Mouse (Mus musculus): ENCODE data around the gene Mfsd6. TPM values are rescaled to one million over a fixed set of nuclear protein-coding genes. Genes with fewer than 3 reads are reported as not detected.
A peak's percentile ranks its signal among the peaks of the same experiment; 100 is the strongest.

Gene Mfsd6
- polyA plus RNA-seq, 1 experiment, result 9.2 TPM

GRCm38 (mm10) chr1:52652601-52653253 lies 74.5 kb downstream of the Mfsd6 start:
- no peak for DNase-seq
- Histone ChIP-seq H3K36me3 (ENCODE audit: control insufficient read depth, insufficient read depth, low read length) (peaks cover 12% of the 10 kb centered on the region; the same call in 1 of the 2 replicates), H3K4me1 (replicated peaks; ENCODE audit: control insufficient read depth, insufficient read depth, low read length) (peaks cover 23% of the 10 kb centered on the region), H3K27me3 (ENCODE audit: control insufficient read depth, insufficient read depth, low read length) (no peaks in the 10 kb centered on the region), H3K4me3 (ENCODE audit: control insufficient read depth, insufficient read depth, low read length) (no peak overlapping the region), H3K27ac (ENCODE audit: control insufficient read depth, insufficient read depth, low read length) (peak overlapping the region; percentile 60; the same call in 1 of the 2 replicates)
- TF ChIP-seq CTCF (IDR thresholded peaks at IDR 0.05; ENCODE audit: borderline replicate concordance, control insufficient read depth, extremely low read depth, insufficient read depth, low read length, poor library complexity), result no peak
- no peak for TF ChIP-seq POLR2A (IDR thresholded peaks at IDR 0.05; ENCODE audit: control insufficient read depth, extremely low read depth, insufficient read depth, low read length, poor library complexity)
- 70% methylated on average over 3 of the region's 3 CpGs for WGBS

- peaks cover 20% of the 10 kb centered on the region for H3K4me1 ChIP-seq (replicated peaks; ENCODE audit: control insufficient read depth, insufficient read depth, low read length)
- no peak overlapping the region for H3K4me3 ChIP-seq (ENCODE audit: control insufficient read depth, insufficient read depth, low read length)
- peaks cover 14% of the 10 kb centered on the region for H3K36me3 ChIP-seq (ENCODE audit: control insufficient read depth, insufficient read depth, low read length)
- no peak for TF ChIP-seq POLR2A (IDR thresholded peaks at IDR 0.05; ENCODE audit: control insufficient read depth, extremely low read depth, insufficient read depth, low read length, poor library complexity)
- no peak for TF ChIP-seq CTCF (IDR thresholded peaks at IDR 0.05; ENCODE audit: borderline replicate concordance, control insufficient read depth, extremely low read depth, insufficient read depth, low read length, poor library complexity)
- 10% methylated on average over 5 of the region's 5 CpGs for WGBS
- peak overlapping the region; percentile 82 for H3K27ac ChIP-seq (ENCODE audit: control insufficient read depth, insufficient read depth, low read length)
- H3K27me3 ChIP-seq (ENCODE audit: control insufficient read depth, insufficient read depth, low read length), result no peaks in the 10 kb centered on the region
- peak; percentile 18 for DNase-seq
Measured at GRCm38 (mm10) chr1:52650066-52650465, 77.2 kb downstream of the Mfsd6 start.

GRCm38 (mm10) chr1:52648153-52649027 lies 78.9 kb downstream of the Mfsd6 start:
- H3K36me3 ChIP-seq (ENCODE audit: control insufficient read depth, insufficient read depth, low read length), result peaks cover 19% of the 10 kb centered on the region
- 69% methylated on average over 11 of the region's 11 CpGs for WGBS
- TF ChIP-seq CTCF (IDR thresholded peaks at IDR 0.05; ENCODE audit: borderline replicate concordance, control insufficient read depth, extremely low read depth, insufficient read depth, low read length, poor library complexity) (no peak), POLR2A (IDR thresholded peaks at IDR 0.05; ENCODE audit: control insufficient read depth, extremely low read depth, insufficient read depth, low read length, poor library complexity) (no peak)
- DNase-seq, result peak; percentile 82
- no peaks in the 10 kb centered on the region for H3K27me3 ChIP-seq (ENCODE audit: control insufficient read depth, insufficient read depth, low read length)
- H3K27ac ChIP-seq (ENCODE audit: control insufficient read depth, insufficient read depth, low read length), result no peak overlapping the region
- peaks cover 18% of the 10 kb centered on the region for H3K4me1 ChIP-seq (replicated peaks; ENCODE audit: control insufficient read depth, insufficient read depth, low read length)
- no peak overlapping the region for H3K4me3 ChIP-seq (ENCODE audit: control insufficient read depth, insufficient read depth, low read length)

GRCm38 (mm10) chr1:52640736-52641135 lies 86.5 kb downstream of the Mfsd6 start:
- Histone ChIP-seq H3K36me3 (ENCODE audit: control insufficient read depth, insufficient read depth, low read length) (peaks cover 45% of the 10 kb centered on the region), H3K4me1 (replicated peaks; ENCODE audit: control insufficient read depth, insufficient read depth, low read length) (no peaks in the 10 kb centered on the region), H3K27me3 (ENCODE audit: control insufficient read depth, insufficient read depth, low read length) (no peaks in the 10 kb centered on the region), H3K27ac (ENCODE audit: control insufficient read depth, insufficient read depth, low read length) (no peak overlapping the region), H3K4me3 (ENCODE audit: control insufficient read depth, insufficient read depth, low read length) (no peak overlapping the region)
- TF ChIP-seq POLR2A (IDR thresholded peaks at IDR 0.05; ENCODE audit: control insufficient read depth, extremely low read depth, insufficient read depth, low read length, poor library complexity) (no peak), CTCF (IDR thresholded peaks at IDR 0.05; ENCODE audit: borderline replicate concordance, control insufficient read depth, extremely low read depth, insufficient read depth, low read length, poor library complexity) (no peak)
- no peak for DNase-seq
- 92% methylated on average over 4 of the region's 4 CpGs for whole genome bisulfite sequencing

- Histone ChIP-seq H3K36me3 (ENCODE audit: control insufficient read depth, insufficient read depth, low read length) (peaks cover 45% of the 10 kb centered on the region), H3K4me1 (replicated peaks; ENCODE audit: control insufficient read depth, insufficient read depth, low read length) (0 out of 2 replicates have a peak, but pooled peaks cover 1% of the 10 kb centered on the region), H3K27me3 (ENCODE audit: control insufficient read depth, insufficient read depth, low read length) (no peaks in the 10 kb centered on the region), H3K4me3 (ENCODE audit: control insufficient read depth, insufficient read depth, low read length) (no peak overlapping the region), H3K27ac (ENCODE audit: control insufficient read depth, insufficient read depth, low read length) (no peak overlapping the region)
- WGBS, result 97% methylated on average over 6 of the region's 6 CpGs
- no peak for DNase-seq
- TF ChIP-seq POLR2A (IDR thresholded peaks at IDR 0.05; ENCODE audit: control insufficient read depth, extremely low read depth, insufficient read depth, low read length, poor library complexity), result no peak
Measured at GRCm38 (mm10) chr1:52640266-52640665, 87.0 kb downstream of the Mfsd6 start.

GRCm38 (mm10) chr1:52639090-52639489 lies 88.2 kb downstream of the Mfsd6 start:
- no peak for DNase-seq
- H3K4me3 ChIP-seq (ENCODE audit: control insufficient read depth, insufficient read depth, low read length), result no peak overlapping the region
- no peak overlapping the region for H3K27ac ChIP-seq (ENCODE audit: control insufficient read depth, insufficient read depth, low read length)
- peaks cover 39% of the 10 kb centered on the region for H3K36me3 ChIP-seq (ENCODE audit: control insufficient read depth, insufficient read depth, low read length)
- H3K4me1 ChIP-seq (replicated peaks; ENCODE audit: control insufficient read depth, insufficient read depth, low read length), result 0 out of 2 replicates have a peak, but pooled peaks cover 2% of the 10 kb centered on the region
- no peaks in the 10 kb centered on the region for H3K27me3 ChIP-seq (ENCODE audit: control insufficient read depth, insufficient read depth, low read length)
- TF ChIP-seq POLR2A (IDR thresholded peaks at IDR 0.05; ENCODE audit: control insufficient read depth, extremely low read depth, insufficient read depth, low read length, poor library complexity), result no peak
- TF ChIP-seq CTCF (IDR thresholded peaks at IDR 0.05; ENCODE audit: borderline replicate concordance, control insufficient read depth, extremely low read depth, insufficient read depth, low read length, poor library complexity), result no peak
- 87% methylated on average over 7 of the region's 7 CpGs for WGBS
